Mouse (Mus musculus): ENCODE data around the gene Ebf4.
"Not testable (repeated sequence)": the region's sequence is repeated elsewhere in the genome, so short reads cannot be mapped to it uniquely, and the experiment has no call there.

Ebf4 gene

DNA sequence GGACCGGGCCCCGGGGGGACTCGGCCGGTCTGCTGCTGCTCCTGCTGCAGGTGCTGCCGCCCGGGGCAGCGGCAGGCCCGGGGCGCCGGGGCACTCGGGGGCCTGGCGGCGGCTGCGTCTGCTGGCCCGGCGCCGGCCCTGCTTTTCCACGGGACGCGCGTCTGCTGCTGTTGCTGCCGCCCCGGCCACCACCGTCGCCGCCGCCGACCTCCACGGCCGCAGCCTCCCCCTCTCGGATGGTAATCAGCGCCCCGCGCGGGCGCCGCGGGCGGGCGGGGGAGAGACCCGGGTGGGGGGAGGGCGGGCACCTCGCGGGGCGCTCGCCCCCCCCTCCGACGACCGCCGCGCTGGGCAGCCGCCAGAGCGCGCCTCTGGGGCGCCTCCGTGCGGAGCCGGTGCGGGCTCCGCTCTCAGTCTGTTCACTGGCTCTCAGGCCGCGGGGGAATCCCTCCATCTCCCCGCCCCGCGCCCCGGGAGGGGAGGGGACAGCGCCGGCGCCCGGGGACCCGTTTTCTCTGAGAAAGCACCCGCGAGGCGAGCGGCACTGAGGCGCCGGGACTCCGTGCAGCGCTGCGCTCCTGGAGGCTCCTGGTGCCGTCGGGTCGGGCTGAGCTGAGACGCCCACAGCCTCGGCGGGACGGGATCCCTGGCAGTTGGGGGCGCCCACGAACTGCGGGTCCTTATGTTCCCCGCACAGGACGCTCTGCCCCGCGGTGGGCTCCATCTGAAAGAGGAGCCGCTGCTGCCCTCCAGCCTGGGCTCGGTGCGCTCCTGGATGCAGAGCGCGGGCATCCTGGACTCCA, 563 bp downstream of the Ebf4 start:
- peak; percentile 60 for DNase-seq (ENCODE audit: low read depth, low spot score)

DNA sequence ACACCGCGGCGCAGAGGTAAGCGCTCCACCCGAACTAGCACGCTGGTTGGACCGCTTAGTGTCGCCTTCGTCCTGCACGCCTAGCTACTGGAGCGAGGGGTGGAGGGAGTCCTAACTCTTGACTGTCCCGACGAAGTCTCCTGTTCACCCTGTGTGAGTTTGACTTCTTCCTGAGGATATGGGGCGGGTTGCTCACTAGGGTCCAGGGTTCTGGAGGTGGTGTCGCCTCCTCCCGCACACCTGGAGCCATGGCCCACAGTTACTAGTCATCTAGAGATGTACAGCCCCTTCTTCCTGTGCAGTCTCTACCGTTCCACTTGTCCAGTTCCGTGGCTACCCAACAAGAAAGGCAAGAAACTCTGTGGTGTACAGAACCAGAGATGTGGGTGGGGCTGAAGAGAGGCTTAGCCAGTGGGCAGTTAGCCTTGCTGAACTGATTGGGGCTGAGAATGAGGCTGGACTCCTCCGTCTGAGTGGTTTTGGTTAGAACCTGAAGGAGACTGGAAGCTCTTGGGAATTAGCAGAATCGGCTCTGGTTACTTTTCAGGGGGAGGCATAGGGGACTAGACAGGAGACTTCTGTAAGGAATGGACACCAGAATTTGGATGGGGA, 1.3 kb downstream of the Ebf4 start:
- DNase-seq (ENCODE audit: low read depth, low spot score): no peak

DNA sequence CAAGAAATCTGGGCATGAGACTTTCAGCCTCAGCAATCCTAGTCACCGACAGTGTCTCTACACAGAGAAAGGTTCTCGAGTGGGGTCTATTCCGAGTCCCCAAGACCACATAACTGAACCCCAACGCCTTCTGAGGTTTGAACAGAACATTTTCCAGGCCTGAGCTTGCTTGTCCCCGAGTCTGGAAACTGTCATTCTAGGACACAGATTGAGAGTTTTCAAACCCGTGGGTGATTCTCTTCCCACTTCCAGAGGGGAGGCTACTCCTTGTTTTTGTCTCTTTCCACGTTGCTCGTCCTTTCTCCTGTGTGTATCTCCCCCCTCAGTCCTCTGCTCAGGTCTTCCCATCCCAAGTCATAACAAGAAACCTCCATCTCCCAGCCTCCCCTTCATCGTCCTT, 2.6 kb downstream of the Ebf4 start:
- no peak for DNase-seq (ENCODE audit: low read depth, low spot score)

DNA sequence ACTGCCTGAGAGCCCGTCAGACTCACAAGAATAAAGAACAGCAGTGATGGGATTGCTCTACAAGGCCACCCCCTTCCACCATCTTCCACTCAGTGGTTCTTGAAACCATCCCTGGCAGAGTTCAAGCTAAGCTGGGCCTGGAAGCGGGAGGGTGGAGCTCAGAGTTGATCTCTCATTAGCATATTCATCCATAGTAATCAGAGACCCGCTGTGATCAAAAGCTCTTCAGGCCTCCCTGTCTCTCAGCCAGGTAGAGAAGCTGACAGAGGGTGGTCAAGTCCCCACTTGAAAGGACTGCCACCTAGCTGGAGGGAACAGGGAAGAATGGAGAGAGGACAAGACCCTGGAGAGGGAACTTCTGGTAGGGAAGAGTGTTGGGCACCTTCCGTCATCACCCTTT, 8.0 kb downstream of the Ebf4 start:
- no peak for DNase-seq (ENCODE audit: low read depth, low spot score)

DNA sequence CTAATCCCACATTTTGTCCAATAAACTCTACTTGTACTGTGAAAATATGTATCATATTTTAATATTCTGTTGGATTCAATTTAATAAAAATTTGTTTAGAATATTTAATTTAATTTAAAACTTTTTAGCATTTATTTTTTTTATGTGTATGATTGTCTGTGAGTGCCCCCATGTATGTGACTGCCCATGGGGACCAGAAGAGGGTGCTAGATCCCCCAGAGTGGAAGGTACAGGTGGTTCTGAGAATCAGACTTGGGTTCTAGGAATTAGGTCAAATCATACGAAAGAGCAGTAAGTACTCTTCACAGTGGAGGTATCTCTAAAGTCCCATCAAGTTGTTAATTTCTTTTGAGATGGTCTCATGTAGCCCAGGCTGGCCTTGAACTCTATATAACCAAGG, 32.1 kb downstream of the Ebf4 start:
- no peak for DNase-seq (ENCODE audit: low read depth, low spot score)

DNA sequence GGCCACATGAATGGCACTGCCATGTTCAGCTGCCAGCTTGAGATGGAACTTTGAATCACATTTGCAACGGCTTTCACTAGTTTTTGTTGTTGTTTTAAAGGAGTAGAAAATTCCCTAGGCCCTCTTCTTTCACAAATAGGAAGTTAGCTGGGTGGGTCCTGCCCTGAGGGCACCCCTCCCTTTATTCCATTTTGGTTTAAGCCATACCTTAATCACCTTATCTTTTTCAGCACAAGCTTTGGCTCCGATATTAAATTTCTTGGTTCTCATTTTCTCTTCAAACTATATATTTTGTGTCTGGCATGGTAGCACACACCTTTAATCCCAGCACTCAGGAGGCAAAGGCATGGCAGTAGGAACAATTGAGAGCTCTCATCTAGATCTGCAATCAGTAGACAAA, 34.5 kb downstream of the Ebf4 start:
- no peak for DNase-seq (ENCODE audit: low read depth, low spot score)

DNA sequence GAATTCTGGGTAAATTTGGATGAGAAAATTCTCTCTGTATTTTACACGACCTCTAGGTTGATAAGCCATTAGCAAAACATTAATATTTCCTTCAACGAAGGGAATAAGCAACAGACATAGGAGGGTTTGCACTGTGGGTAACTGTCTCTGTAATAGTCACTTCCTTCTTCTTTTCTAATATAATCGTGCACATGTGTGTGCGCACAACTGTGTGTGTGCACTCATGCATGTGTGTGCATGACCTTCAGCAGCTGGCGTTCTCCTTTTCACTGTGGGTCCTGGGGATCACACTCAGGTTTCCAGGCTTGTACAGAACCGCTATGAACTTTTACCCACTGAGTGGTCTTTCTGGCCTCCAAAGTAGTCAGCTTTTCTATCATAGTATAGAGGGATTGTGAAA, 40.1 kb downstream of the Ebf4 start:
- DNase-seq (ENCODE audit: low read depth, low spot score): no peak

DNA sequence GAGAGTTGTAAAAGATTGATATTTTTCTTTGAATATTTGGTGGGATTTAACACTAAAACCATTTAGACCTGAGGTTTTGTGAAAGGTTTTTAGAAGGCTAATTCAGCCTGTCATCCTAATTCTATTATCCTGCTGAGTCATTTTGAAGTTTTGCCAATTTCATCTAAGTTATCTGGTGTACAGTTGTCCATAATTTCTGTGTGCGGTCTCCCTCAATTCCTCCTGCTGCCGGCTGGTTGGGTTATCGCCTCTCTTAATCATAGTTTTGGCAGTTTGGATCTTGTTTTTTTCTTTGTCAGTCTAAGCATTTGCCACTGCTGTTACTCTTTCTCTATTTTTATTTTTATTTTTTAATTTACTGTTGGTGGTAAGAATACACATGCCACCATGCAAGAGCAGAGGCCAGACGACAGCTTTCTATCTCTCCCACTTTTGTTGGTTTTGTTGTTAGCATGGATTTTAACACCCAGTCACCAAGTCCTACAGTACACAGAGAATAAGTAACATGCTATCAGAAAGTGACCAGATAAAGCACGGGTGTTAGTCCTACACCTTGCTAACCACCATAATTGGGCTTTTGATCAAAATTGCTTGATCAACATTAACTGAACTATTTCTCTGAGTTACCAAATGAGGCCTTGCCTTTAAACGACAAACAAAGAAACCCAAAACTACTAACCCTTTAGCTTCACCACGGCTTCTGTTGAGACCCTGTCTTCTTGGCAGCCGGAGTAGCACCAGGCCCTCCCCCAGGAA, 45.7 kb downstream of the Ebf4 start:
- no peak for DNase-seq (ENCODE audit: low read depth, low spot score)

DNA sequence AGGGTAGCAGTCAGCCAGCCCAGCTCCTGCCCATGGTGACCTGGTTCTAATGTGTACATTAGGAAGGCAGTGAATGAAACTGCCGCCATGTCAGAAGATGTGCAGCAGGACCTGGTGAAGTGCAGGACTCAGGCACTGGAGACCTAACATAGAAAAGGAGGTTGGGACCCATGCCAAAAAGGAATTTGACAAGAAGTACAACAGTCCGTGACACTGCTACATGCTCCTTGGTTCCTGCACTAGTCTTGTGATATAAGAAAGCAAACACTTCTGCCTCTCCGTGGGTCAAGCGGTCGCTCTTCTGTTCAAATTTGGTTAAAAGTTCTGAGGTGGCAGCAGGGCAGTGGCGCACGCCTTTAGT, 46.2 kb downstream of the Ebf4 start:
- no peak for DNase-seq (ENCODE audit: low read depth, low spot score)

DNA sequence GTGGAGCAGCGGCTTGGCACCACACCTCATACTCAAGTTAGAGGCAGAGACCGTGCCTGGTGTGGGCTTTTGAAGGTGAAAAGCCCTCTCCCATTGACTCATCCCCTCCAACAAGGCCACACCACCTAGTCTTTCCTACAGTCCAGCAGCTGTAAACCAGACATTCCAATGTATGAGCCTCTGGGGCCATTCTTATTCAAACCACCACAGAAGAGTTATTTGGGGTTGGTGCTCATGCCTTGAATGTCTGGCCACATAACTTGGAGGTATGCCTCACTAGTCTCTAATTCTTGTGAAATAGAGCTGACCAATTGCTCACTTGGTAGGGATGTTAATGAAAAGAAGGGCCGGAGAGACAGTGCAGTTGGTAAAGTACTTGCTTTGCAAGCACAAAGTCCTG, 55.4 kb downstream of the Ebf4 start:
- no peak for DNase-seq (ENCODE audit: low read depth, low spot score)

DNA sequence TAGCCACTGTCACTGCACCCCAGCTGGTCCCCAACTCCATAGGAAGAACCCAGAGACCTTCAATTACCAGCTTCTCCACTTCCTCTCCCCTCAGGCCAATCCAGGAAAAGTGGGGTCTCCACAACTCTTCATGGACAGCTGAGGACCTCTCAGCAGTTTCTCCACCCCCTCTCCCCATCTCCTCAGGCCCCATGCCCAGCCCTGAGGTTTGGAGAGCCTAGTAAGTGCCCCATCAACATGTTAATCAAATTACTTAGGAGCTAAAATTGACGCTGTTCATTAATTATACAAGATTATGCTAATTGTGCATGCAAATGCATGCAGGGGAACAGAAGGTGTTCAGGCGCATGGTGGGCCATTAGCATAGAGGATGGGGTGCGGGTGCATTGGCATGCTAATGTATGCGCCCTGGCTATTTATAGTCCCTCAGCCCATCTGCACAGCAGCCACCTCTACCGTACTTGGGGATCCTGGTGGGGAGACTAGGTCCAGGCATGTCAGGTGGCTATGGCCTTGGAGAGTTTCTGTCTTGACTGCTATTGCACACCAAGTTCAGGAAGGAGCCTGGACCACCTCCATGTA, 56.9 kb downstream of the Ebf4 start:
- DNase-seq (ENCODE audit: low read depth, low spot score): no peak

DNA sequence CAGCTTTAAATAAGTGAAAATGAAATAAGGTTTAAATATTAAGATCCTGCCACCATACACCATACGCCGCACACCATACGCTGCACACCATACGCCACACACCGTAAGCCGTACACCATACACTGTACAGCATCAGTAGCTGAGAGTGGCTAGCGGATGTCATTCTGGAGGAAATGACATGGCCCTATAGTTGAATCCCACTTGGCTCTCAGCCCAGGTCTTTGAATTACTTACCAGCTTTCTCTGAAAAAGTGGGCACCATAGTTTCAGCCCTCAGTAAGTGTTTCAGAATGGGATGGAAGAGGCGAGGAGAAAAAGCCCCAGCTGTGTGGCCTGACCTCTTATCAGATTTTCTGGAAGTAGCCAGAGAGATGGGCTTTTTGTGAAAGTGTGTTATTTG, 58.4 kb downstream of the Ebf4 start:
- no peak for DNase-seq (ENCODE audit: low read depth, low spot score)

DNA sequence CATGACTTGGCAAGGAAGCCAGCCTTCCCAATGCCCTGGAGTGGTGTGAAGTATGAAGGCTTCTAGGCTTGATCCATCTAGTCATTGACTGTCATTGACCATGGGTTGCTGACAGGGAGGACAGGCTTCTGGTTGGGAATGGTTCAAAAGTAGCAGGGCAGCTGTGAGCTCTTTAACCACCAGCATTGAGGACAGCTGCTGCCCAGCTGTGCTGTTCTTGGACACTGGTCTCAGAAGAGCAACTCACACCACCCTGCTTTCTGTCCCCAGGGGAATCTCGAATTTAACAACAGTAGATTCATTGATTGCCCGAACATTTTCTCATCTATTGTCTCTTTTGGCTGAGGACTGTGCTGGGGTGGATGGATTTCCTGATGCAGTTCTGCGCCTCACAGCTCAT, 58.9 kb downstream of the Ebf4 start:
- DNase-seq (ENCODE audit: low read depth, low spot score): no peak

DNA sequence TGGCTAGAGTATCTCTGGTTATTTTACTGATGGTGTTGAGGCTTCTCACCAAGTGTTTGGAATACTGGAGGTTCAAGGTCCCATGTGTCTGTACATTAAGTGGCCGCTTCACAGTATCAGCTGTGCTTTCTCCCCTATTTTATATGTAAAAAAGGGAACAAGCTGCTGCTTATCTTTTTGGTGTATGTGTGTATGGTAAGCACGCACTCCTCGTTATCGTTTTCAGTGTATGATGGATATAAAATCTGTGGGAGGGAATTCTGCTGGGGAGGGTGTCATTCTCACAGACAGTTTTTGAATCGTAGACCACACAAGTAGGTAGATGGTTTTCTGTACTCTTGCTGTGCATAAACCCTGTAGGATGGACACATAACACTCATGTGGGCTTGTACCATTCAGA, 62.6 kb downstream of the Ebf4 start:
- no peak for DNase-seq (ENCODE audit: low read depth, low spot score)

DNA sequence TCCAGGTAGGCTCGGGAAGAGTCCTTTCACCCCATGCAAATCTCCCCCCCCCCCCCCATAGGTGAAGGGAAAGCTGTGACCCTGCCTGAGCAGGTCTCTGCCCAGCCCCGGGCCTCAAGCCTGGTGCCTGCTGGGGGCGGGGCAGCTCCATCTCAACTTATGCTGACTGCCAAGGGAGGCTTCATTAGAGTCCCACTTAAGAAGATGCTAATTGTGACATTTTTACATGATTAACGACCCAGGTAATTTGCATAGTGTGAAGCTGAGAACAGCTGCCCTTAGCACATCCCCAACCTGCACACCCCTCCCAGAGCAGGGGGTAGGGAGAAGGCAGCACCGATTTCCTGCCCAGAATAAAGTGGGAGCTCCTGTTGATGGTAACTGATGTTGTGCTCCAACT, 63.9 kb downstream of the Ebf4 start:
- DNase-seq (ENCODE audit: low read depth, low spot score): no peak

DNA sequence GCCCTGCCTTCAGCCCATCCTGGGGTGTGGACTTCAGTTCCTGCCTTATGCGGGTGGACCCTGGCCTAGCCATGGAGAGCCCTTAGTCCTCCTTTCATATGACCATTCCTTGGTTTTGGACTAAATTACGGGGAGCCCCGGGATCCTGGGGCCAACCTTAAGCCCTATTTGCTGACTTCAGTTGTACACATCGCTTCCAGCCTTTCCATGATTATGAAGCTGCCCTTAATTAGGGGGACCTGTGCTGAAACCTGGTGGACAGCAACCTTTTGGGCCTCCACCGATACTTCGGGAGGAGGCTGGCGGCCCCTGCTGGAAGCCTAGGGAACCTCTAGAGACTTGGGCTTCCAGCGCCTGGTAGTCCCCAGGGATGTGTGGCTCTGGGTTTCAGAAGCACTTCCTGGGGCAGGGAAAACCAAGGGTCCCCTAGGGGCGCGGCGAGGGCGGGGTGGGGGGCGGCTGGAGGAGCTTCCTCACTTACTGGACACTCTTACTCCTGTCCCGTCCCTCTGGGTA, 67.6 kb downstream of the Ebf4 start:
- DNase-seq (ENCODE audit: low read depth, low spot score): peak; percentile 70

DNA sequence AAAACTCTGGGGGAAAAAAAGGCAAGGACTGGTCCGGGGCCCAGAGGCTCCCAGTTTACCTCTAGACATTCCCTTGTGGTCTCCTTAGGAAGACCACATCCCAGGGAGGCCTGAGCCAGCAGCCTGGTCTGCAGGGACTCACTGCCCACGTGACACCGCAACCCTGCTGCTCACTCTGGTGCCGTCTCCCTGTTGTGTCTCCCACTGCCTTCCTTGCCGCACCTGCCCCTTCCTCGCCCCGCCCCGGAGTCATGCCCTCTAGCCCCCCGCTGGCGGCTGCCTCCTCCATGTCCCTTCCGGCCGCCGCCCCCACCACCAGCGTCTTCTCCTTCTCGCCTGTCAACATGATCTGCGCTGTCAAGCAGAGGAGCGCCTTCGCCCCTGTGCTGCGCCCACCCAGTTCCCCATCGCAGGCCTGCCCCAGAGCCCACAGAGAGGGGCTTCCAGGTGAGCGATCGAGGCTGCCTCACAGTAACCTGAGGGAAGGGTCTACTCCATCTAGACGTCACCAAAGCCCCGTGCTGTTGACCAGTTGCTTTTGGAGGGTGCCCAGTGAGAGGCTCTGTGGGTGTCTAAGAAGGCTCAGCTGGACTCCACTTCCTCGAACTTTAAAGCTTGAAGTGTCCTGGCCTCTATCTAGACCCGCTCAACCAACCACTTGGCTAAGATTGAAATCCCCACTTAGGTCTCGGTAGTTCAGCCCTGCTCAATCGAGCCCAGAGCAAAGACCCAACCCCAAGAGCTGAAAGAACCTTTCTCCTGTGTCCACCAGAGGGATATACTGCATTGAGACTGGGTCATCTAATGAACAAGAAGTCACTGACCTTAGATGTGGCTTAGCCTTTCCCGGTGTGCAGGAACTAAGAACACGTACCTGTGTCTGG, 70.5 kb downstream of the Ebf4 start:
- peak; percentile 41 for DNase-seq (ENCODE audit: low read depth, low spot score)

DNA sequence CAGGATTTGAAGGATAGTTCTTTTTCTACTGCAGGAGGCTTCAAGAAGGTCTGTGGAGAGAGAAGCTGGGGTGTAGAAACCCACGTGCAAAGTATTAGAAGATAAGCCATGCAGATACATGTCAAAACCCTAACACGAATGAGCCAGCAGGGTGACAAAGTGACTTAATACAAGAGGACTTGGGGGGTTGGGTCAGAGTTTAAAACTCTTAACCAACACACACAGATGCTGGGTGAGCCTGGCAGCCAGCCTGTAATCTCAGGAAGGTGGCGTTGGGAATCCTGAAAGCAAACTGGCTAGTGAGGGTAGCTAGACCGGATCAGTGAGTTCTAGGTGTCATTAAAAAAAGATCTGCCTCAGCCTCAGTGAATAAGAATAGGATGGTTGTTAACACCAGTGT, 72.4 kb downstream of the Ebf4 start:
- DNase-seq (ENCODE audit: low read depth, low spot score): no peak

DNA sequence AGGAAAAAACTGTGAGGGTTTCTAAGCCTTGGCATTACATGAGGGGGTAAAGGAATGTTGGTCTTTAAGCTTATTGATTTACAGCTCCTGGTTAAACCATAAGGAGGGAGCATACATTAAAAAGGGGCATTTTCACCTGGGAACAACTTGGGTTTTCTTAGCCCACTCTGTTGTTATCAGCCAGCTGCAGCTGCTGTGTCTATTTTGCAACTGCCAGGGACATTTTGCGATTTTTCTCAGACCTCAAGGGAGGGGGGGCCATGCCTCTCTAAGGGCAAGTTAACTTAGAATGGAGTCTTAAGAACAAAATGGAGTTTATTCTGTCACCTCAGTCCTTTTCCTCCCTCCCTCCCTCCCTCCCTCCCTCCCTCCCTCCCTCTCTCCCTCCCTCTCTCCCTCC, 78.1 kb downstream of the Ebf4 start:
- DNase-seq (ENCODE audit: low read depth, low spot score): not testable (repeated sequence)

DNA sequence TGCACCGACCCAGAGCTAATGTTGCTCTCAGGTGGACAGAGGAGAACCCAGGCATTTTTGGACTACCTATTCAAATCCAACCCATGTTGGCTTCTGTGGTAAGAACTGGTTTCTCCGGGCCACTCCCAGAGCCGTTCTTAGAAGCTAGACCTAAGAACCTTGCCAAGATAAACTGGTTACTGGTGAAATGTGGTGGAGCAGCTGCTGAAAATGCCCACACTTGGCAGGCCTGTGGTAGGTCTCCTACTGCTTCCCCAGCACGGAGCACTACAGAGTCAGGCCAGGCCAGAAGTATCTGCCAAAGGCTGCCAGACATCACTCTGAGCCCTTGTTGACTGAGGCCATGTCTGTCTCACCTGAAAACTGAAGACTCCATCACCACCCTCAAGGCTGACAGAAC, 80.0 kb downstream of the Ebf4 start:
- no peak for DNase-seq (ENCODE audit: low read depth, low spot score)

DNA sequence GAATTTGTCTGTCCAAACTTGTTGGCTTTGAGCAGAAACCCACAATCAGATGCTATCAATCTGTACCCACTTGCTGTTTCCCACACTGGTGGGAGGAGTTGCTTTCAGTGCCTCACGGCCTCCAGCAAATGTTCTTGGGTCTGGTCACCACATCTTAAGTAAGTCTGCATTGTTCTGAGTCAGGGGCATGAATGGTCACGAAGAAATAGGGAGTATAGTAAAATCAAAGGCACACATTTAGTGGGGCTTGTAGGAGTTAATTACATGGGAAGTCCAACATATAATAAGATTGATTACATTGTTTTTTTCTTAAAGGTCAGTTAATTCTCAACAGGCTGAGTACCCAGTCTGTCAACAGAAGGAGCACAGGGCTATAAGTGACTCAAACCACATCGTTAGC, 88.2 kb downstream of the Ebf4 start:
- DNase-seq (ENCODE audit: low read depth, low spot score): no peak
